Mouse (Mus musculus): ENCODE data around the gene Doc2b. TPM values are rescaled to one million over a fixed set of nuclear protein-coding genes. Genes with fewer than 3 reads are reported as not detected.

Doc2b gene
- polyA plus RNA-seq (2015; fragmentation: Illumina TruSeq; extraction: RNeasy Lipid Tissue Mini Kit (QIAGEN cat#74804); ENCODE audit: insufficient read depth, low read depth, low replicate concordance) = 0.30 TPM

DNA sequence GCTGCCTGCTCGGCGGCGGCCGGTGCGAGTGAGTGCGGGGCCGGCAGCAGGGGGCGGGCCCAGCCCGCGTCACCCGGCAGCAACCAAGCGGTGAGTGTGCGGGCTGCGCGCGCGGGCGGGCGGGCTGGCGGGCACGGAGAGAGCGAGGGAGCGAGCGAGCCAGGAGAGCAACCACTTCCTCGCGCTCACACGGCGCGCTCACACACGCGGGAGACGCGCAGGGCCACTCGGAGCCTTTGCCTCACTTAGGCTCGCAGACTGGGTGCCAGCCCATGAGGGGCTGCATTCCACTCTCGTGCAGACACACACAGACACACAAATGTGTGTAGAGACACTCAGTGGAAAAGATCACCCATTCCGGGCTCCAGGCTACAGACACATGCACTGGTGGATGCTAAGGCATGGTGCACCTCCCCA, at the start of gene Doc2b:
Doc2b (minus strand) TSS at position 21 of the 417 bp plus-strand sequence.

DNA sequence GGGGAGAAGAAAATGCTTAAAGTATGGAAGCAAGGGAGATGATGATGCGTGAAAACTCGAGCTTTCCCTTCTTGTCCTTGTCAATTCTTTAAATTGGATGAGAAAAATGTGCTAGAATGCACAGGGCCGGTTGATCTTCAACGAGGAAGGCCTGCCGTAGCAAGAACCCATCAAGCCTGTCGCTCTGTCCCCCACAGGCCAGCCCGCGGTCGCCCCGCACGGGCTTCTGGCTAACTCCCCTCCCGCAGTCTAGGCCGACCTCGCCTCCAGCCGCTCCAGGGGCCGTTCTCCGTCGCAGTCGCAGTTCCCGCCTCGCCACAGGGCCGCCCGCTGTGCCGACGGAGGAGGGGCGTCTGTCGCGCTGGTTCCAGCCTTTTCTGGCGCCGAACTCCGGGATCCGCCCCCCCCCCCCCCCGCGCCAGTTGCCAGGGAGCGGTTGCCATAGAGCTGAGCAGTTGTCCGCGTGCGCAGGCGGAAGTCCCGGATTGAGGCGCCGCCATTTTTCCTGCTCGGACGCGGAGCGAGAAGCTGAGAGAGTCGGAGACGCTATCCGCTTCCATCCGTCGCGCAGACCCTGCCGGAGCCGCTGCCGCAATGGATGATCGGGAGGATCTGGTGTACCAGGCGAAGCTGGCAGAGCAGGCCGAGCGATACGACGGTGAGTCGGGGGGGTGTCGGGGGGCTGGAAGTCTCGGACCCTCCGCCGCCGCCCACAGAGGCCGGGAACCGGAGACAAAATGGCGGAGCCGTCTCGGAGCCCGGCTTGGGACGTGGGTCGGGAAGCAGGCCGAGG, 63.2 kb downstream of the Doc2b start, which contains the start of gene Ywhae:
Ywhae (plus strand) TSS at position 436 of the 793 bp plus-strand sequence.

Other genes starting within 250 kb of the Doc2b start
- gene Pitpna, start 208.0 kb downstream of the Doc2b start, polyA plus RNA-seq (2015; fragmentation: Illumina TruSeq; extraction: RNeasy Lipid Tissue Mini Kit (QIAGEN cat#74804); ENCODE audit: insufficient read depth, low read depth, low replicate concordance) = 16.2 TPM
- gene Inpp5k, start 165.1 kb downstream of the Doc2b start, polyA plus RNA-seq (2015; fragmentation: Illumina TruSeq; extraction: RNeasy Lipid Tissue Mini Kit (QIAGEN cat#74804); ENCODE audit: insufficient read depth, low read depth, low replicate concordance) = 16.0 TPM
- gene Myo1c, start 145.5 kb downstream of the Doc2b start, polyA plus RNA-seq (2015; fragmentation: Illumina TruSeq; extraction: RNeasy Lipid Tissue Mini Kit (QIAGEN cat#74804); ENCODE audit: insufficient read depth, low read depth, low replicate concordance) = 28.2 TPM
- gene Crk, start 116.8 kb downstream of the Doc2b start, polyA plus RNA-seq (2015; fragmentation: Illumina TruSeq; extraction: RNeasy Lipid Tissue Mini Kit (QIAGEN cat#74804); ENCODE audit: insufficient read depth, low read depth, low replicate concordance) = 16.0 TPM
- gene Ywhae, start 63.2 kb downstream of the Doc2b start, polyA plus RNA-seq (2015; fragmentation: Illumina TruSeq; extraction: RNeasy Lipid Tissue Mini Kit (QIAGEN cat#74804); ENCODE audit: insufficient read depth, low read depth, low replicate concordance) = 53.0 TPM
- gene Rph3al, start 142.4 kb upstream of the Doc2b start, polyA plus RNA-seq (2015; fragmentation: Illumina TruSeq; extraction: RNeasy Lipid Tissue Mini Kit (QIAGEN cat#74804); ENCODE audit: insufficient read depth, low read depth, low replicate concordance) = 9.9 TPM
- 0.98 TPM for gene 1700016K19Rik, start 203.9 kb upstream of the Doc2b start, polyA plus RNA-seq (2015; fragmentation: Illumina TruSeq; extraction: RNeasy Lipid Tissue Mini Kit (QIAGEN cat#74804); ENCODE audit: insufficient read depth, low read depth, low replicate concordance)
- 16.5 TPM for gene Rflnb, start 231.7 kb upstream of the Doc2b start, polyA plus RNA-seq (2015; fragmentation: Illumina TruSeq; extraction: RNeasy Lipid Tissue Mini Kit (QIAGEN cat#74804); ENCODE audit: insufficient read depth, low read depth, low replicate concordance)

Measured in pancreas, adult 10 weeks (tissue).